Mouse (Mus musculus) lung, postnatal 0 days (tissue): Measurements from ENCODE around the gene Ybx2.

Experiments
- CTCF ChIP-seq: IDR thresholded peaks from 2 replicates; pipeline ENCODE4 v1.5.1; 2016; ENCODE audit warnings: antibody characterized with exemption, mild to moderate bottlenecking
- EP300 ChIP-seq: IDR thresholded peaks from 2 replicates; pipeline ENCODE4 v1.6.1; 2016; ENCODE audit warnings: antibody characterized with exemption, mild to moderate bottlenecking, control low read depth

GRCm38 (mm10) chr11:69933066-69933465, 2.5 kb upstream of the Ybx2 start:
- no peak for TF ChIP-seq EP300
- TF ChIP-seq CTCF = no peak
